Mouse (Mus musculus) lung, adult 2 months (tissue): ENCODE data around the gene Fank1.

Source experiments
- CTCF ChIP-seq: fragments of 200-500 bp; IDR thresholded peaks from 2 replicates; pipeline ENCODE4 v1.5.1; 2011; ENCODE audit warnings: mild to moderate bottlenecking, low read length, control low read depth; ENCODE audit not compliant: insufficient read depth
- POLR2A ChIP-seq: fragments of 200-500 bp; IDR thresholded peaks from 2 replicates; pipeline ENCODE4 v1.6.1; 2011; ENCODE audit warnings: low read depth, mild to moderate bottlenecking, control low read depth, low read length, borderline replicate concordance; ENCODE audit errors: extremely low read depth

GRCm38 (mm10) chr7:133781583-133781982 is 4.9 kb downstream of the Fank1 start:
- TF ChIP-seq CTCF (no peak), POLR2A (no peak)
